Mouse (Mus musculus) adrenal gland, adult 2 months (tissue): ENCODE measurements around the gene E2f6. TPM values are rescaled to one million over a fixed set of nuclear protein-coding genes. Genes with fewer than 3 reads are reported as not detected.

Source experiments
- DNase-seq: peaks from one replicate; pipeline ENCODE4 v3.0.0; 2021
- microRNA-seq, 2 experiments: library from miRNA; unstranded; fragments of <30 nt; microRNA quantifications; one replicate each; pipeline ENCODE4 v1.2.0; 2021
- polyA plus RNA-seq: library from polyadenylated mRNA; depleted of rRNA; stranded (reverse); fragments of >200 nt; gene quantifications from 2 replicates; pipeline ENCODE4 v1.2.3, GENCODE M21; 2012; rRNA removed
- total RNA-seq, 2 experiments: library from RNA; stranded (reverse); gene quantifications; 2 replicates each; pipeline ENCODE4 v1.2.3; 2021

The E2f6 gene
- total and polyA plus RNA-seq, 3 experiments: 16.4 to 46.1 (median 35.9) TPM

DNA sequence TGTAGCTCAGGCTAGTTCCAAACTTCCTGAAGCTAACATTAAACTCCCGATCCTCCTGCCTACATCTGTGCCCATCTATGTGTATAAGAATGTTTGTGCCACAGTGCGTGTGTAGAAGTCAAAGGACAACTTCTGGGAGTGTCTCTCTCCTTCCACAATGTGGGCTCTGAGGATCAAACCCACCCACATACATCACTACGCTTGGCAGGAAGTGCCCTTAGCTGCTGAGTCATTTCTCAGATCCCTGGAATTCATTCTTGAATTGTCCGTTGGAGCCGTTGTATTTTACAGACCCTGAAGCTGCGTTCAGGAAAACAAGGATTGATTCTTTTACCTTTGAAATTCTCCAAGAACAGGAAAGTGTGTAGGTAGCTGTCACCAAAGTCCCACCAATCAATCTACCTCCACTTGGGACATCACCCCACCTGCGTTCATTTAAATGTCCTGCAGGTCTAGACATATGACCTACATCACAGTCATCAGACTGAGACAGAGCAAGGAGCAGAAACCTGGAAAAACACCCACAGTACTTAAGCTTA lies 62.2 kb downstream of the E2f6 start:
- no peak for DNase-seq

DNA sequence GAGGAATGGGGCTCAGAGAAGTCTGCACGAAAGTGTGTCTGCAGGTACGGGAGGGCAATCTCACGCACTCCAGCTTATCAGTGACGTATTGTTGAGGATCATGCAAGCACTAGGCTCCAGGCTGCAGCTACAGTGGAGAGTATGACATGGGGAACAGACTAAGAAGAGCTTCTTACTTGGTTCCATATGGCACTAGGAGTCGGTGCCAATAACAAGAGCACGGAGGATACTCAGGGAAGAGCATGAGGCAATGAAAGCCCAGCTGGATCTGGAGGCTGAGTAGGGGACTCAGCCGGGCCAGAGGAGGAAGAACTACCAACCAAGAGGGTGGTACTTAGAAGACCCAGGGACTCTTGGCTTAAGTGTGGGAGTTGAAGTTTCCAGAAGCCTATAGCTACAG lies 62.8 kb downstream of the E2f6 start:
- DNase-seq: no peak

DNA sequence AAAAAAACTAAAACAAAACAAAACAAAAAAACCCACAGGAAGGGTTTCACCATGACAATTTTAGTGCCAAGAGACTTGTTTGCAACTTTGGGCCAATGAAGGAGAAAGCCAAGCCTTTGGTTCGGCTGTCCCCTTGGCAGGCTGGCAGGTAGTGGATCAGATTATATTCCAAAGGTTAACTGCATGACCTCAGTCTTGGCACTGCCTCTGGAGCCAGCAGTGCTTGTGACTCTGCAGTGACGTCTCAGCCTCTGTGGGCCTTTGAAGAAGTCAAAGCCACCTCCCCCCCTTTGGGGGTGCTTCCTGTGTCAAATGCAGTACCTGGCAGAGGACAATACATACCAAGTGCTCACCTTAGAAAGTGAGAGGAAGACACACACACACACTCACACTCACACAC lies 63.3 kb downstream of the E2f6 start:
- peak; percentile 81 for DNase-seq

DNA sequence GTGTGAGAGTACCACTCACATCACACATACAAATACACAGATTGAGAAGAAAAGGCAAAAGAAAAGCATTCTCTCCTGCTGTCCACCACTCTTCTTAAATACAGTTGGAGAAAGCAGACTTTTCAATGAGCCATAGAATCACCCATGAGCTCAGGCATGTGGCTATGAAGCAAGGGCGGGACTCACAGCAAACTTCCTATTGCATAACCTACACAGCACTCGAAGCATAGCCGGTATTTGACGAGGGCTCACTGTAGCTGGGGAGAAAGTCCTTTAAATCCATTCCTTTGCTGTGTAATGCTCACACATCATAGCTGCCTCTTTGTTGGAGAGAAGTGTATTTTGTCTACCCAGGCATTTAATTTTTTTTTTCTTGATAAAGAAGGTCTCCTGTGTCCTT lies 64.5 kb downstream of the E2f6 start:
- DNase-seq: no peak

DNA sequence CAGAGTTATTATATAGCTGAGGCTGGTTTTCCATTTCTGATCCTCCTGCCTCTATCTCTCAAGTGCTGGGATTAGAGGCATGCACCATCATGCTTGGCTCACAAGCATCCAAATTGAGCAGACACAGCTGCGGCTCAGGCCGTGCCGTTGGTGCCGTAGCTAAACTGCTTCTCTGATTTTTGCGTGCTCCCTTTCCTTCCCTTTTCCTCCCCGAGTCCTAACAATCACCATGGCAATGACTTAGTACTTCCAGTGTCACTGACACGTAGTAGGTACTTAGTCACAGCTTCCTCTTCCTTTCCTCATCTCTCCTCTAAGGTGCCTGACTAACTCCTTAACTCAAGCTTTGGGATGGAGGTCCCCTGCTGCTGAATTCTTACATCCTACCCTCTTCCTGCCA lies 64.9 kb downstream of the E2f6 start:
- no peak for DNase-seq

DNA sequence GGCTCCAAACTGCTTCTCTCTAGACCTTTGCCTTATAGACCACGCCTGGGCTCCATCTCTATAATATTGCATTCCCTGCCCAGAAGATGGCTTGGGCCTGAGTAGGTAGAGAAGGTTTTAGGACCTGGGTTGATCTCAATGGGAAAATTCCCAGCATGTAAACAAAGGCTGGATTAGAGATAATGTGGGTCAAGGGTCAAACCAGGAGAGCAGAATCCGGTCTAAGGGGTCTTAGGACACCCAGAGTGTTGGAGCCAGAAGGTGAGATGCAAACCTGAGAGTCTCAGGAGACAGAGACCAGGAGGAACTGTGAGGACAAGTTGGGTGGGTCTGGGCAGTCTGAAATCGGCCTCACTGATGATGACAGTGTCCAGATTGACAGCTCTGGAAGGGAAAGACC lies 65.9 kb downstream of the E2f6 start:
- DNase-seq: no peak

DNA sequence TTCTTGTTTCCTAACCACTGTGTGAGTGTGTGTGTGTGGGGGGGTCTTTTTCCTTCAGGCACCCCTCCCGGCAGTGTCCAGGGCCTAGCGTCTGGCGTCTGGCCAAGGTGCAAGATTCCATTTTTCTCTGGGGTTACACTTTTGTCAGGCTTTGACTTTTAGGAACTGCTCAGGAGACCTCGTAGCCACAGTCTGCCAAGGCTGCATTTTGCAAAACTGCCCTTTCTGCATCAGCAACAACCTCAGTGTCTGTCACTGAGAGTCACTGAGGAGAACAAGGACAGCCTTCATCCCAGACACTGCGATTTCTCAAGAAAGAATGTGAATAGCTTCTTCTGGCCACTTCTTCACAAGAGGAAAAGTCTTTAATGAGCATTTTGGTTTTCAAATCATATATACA lies 66.4 kb downstream of the E2f6 start:
- peak; percentile 78 for DNase-seq

DNA sequence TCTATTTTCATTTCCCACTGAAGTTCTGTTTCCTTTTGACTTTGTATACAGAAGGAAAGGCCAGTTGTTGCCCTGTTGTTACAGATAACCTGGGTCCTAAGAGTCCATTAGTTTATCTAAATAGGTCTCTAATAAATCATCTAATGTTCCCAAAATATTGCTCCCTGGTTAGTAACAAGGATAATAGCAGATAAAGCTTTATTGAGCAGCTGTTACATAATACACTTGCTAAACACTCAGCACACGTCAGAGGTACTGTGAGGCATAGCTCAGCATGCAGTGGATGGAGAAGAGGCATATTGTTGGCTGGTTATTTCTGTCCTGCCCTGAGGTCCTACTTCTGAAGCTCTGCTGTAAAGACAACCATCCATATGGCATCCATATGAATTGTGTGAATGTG lies 66.9 kb downstream of the E2f6 start:
- DNase-seq: no peak

DNA sequence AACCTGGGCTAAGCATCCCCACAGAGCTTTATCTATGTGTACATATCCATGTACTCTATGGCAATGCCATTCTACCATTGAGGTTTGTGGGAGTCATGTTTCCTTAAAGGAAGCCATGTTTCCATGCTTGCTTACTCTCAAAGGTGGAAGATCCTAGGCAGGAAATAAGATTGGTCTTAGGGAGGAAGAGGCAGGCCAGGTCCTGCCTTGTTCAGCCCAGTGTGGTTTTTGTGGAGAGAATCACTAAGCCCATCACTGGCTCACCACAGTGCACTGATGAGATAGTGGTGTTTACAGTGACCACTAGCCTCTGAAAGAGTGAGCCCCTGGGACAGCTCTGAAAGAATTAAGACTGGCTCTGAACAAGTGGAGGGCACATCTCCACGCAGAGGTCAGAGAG lies 68.6 kb downstream of the E2f6 start:
- no peak for DNase-seq

DNA sequence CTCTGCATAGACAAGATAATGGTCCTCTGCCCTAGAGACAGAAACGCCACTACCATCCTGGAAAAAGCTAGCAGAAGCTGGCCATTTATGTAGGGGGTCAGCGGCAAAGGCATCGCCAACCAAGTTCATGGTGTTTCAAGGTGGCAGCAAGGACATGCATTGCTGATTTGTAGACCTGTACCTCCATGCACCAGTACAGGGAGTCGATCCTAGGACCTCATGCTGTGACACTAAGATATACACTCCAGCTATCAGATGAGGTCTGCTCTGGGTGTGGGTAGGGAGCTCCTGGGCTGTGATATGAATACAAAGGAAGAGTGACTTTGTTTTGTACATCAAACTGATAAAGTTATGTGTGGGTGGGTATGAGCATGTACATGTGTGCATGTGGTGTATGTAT lies 69.3 kb downstream of the E2f6 start:
- no peak for DNase-seq

DNA sequence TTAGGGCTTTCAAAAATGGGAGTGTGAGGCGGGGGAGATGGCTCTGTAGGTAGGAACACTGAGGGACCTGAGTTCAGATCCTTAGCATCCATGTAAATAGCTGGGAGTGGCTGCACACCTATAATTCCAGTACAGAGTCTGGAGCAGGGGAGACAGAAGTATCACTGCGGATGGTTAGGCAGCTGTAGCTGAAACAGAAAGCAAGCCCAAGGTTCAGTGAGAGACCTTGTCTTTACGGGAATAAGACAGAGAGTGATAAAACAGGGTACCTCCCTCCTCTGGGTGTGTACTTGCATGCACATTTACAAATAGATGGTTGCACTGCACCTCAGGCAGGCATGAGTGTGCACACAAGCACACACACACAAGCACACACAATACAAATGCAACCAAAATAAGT lies 71.7 kb downstream of the E2f6 start:
- DNase-seq: no peak

DNA sequence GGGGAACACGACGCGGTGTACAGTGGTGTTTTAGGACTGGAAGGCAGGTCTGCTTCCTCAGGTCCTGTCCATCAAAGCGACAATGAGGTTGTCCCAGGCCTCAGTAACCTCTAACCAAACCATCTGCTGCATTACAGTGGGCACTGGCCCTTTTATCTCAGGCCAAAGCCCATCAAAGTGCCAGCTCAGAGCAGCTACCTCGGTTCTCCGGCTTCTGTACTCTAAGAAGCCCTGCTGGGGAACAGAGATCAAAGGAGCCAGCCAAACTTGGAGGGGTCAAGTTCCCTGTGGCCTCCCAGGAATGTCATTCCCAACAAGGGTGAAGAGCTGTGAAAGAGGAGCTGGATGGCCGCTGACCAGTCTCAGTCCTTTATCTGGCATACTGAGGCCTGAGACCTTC lies 72.3 kb downstream of the E2f6 start:
- DNase-seq: peak; percentile 60

DNA sequence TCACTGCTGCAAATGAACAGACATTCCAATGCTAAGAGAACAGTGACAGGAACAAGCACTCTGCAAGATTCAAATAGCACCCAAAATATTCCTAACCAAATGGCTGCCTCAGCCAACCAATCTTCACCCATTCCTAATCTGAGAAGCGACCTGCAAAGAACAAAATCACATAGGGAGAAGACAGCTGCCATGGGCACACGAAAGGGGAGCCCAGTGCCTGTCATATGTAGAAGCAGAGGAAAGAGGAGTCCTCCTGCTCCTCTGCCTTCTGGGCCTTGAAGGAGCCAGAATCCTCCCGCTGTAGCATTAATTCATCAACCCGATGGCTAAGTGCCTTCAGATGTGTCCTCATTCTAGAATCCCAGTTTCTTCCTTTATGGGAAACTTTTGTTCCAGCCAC lies 73.8 kb downstream of the E2f6 start:
- no peak for DNase-seq

DNA sequence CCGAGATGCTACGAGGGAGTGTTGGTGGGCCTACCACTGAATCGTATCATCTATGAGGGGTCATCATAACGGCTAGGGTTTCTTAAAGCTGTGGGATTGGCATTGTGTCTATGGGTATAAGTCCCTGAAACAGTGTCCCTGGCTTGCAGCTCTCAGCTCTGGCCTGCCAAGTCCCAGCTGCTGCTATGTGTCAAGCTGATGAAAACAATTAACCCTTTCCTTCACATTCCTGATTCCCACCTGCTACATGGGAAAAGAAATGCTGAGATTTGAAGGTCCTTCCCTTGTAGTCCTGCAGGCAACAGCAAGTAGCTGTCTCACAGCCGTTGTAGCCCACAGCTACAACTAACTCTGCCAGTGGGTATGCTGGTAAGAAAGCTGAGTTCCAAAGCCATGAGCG lies 75.6 kb downstream of the E2f6 start:
- no peak for DNase-seq

Small RNA genes within 50 kb of the gene (microRNA-seq; reads per million reads assigned to microRNA genes)
- 0 reads per million in 2 experiments for gene Gm44305

Other genes starting within 250 kb of the E2f6 start
- gene Lpin1, start 200.0 kb upstream of the E2f6 start, total RNA-seq: 100 to 1,000 TPM in 1 of 2 experiments, 10 to 100 TPM in 1; 72.2 to 100 TPM
- gene Lpin1, start 200.0 kb upstream of the E2f6 start, polyA plus RNA-seq: 35.4 and 36.8 TPM in 2 replicates
- 1 to 10 TPM in 1 of 2 experiments, under 1 TPM in 1; 0.76 to 3.3 TPM for gene Ntsr2, start 157.6 kb upstream of the E2f6 start, total RNA-seq
- gene Ntsr2, start 157.6 kb upstream of the E2f6 start, polyA plus RNA-seq: 6.5 and 11.8 TPM in 2 replicates
- gene Greb1, start 10.1 kb upstream of the E2f6 start, total RNA-seq: 10 to 100 TPM; 42.7 to 62.6 TPM
- 58.8 and 81.7 TPM in 2 replicates for gene Greb1, start 10.1 kb upstream of the E2f6 start, polyA plus RNA-seq
- 10 to 100 TPM; 71.9 to 74.6 TPM for gene Rock2, start 83.9 kb downstream of the E2f6 start, total RNA-seq
- 2.1 and 2.5 TPM in 2 replicates for gene Rock2, start 83.9 kb downstream of the E2f6 start, polyA plus RNA-seq
- 10 to 100 TPM in 1 of 2 experiments, 1 to 10 TPM in 1; 9.4 to 15.0 TPM for gene Pqlc3, start 189.4 kb downstream of the E2f6 start, total RNA-seq
- gene Pqlc3, start 189.4 kb downstream of the E2f6 start, polyA plus RNA-seq: 63.1 and 84.9 TPM in 2 replicates
- not detected for gene 2410004P03Rik, start 200.8 kb downstream of the E2f6 start, total RNA-seq
- gene 2410004P03Rik, start 200.8 kb downstream of the E2f6 start, polyA plus RNA-seq: not detected in 2 replicates